Comparison of ENCODE assay signal across 12 mouse cellular contexts in the genomic region with DNA sequence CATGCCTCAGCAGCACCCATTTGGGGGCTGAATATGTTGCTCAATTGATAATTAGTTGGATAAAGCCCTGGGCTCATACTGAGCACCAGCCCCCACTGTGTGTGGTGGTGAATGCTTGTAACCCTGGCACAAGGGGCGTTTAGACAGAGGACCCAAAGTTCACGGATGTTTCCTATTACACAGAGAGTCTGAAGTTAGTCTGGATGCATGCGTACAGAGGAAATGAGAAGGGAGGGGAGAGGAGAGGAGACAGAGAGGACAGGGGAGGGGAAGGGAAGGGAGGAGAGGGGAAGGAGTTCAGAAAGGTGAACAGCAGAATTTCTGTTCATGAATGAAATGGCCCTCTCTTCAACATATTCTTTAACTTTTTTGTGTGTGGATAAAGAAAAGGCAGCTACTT.
"Had no signal": no experiment of that assay in that cellular context is flagged by ENCODE, and none has a peak within 500 bp of the region (broad histone marks: within the 10 kb centered on the region; RNA-seq: fewer than 3 reads in every experiment).

No protein-coding gene starts in this region.

- H3K36me3 ChIP-seq: limb, embryonic 12.5 days; liver, embryonic 15.5 days; lung, embryonic 15.5 days; midbrain, embryonic 15.5 days; neural tube, embryonic 12.5 days had no signal

- H3K4me2 ChIP-seq: limb, embryonic 12.5 days; liver, embryonic 15.5 days; lung, embryonic 15.5 days; midbrain, embryonic 11.5 days; midbrain, embryonic 15.5 days; neural tube, embryonic 12.5 days had no signal

- H3K9me3 ChIP-seq: limb, embryonic 12.5 days; liver, embryonic 15.5 days; lung, embryonic 15.5 days; megakaryocyte, embryonic 14.5 days; midbrain, embryonic 15.5 days; neural tube, embryonic 12.5 days had no signal

- H3K27me3 ChIP-seq: liver, embryonic 15.5 days; lung, embryonic 15.5 days; neural tube, embryonic 12.5 days had no signal

- H3K4me1 ChIP-seq: megakaryocyte, embryonic 14.5 days; midbrain, embryonic 15.5 days; neural tube, embryonic 12.5 days had no signal

- H3K27ac ChIP-seq: left cerebral cortex, adult 2 months; limb, embryonic 12.5 days; liver, embryonic 15.5 days; lung, embryonic 15.5 days; macrophage; midbrain, embryonic 15.5 days; neural tube, embryonic 12.5 days; stomach, postnatal 0 days had no signal

- DNase-seq: kidney, adult 2 months; lung, postnatal 14 days had no signal

- H3K9ac ChIP-seq: limb, embryonic 12.5 days; liver, embryonic 15.5 days; lung, embryonic 15.5 days; midbrain, embryonic 15.5 days; neural tube, embryonic 12.5 days had no signal

- H3K4me3 ChIP-seq: left cerebral cortex, adult 2 months; limb, embryonic 12.5 days; liver, embryonic 15.5 days; lung, embryonic 15.5 days; megakaryocyte, embryonic 14.5 days; midbrain, embryonic 15.5 days; neural tube, embryonic 12.5 days had no signal

- ATAC-seq: midbrain, embryonic 15.5 days had no signal
